Mouse (Mus musculus) Patski (cell line): ENCODE data around the gene Tnfaip8l1. TPM values are rescaled to one million over a fixed set of nuclear protein-coding genes. Genes with fewer than 3 reads are reported as not detected.
A peak's percentile ranks its signal among the peaks of the same experiment; 100 is the strongest.

Source experiments
- ATAC-seq: fragments of 100-300 bp; one replicate; pipeline ENCODE4 v1.8.0; 2021
- CTCF ChIA-PET: fragments of 350-600 bp; sonication (Branson Sonifier 250); formaldehyde crosslinking; loops from one replicate; lab custom pipeline; 2022; ENCODE audit warnings: inconsistent platforms; lab: Charles Lee
- POLR2A ChIA-PET: fragments of 350-600 bp; sonication (Branson Sonifier 250); formaldehyde crosslinking; loops from one replicate; lab custom pipeline; 2022; ENCODE audit warnings: antibody characterized with exemption, inconsistent platforms; lab: Charles Lee
- DNase-seq: peaks from one replicate; pipeline ENCODE4 v3.0.0-alpha.2; 2011; ENCODE audit warnings: low read depth, low spot score
- H3K27me3 ChIP-seq: fragments of 371-371 bp; one replicate; pipeline ENCODE4 v1.5.1; 2021
- CTCF ChIP-seq: fragments of 100-300 bp; IDR thresholded peaks from one replicate; pipeline ENCODE4 v1.5.1; 2021
- in situ Hi-C: fragments of 300-500 bp; cut with MboI; formaldehyde crosslinking; loops from 3 replicates; pipeline ENCODE4 v1.11.1; 2018; ENCODE audit warnings: low pct_unique_long_range_greater_than_20kb, mixed read lengths
- polyA plus RNA-seq: library from polyadenylated mRNA; unstranded; gene quantifications from one replicate; pipeline ENCODE4 v1.2.3, GENCODE M21; 2021

Gene Tnfaip8l1
- polyA plus RNA-seq, 1 experiment from 2014 or later: 2.0 TPM

DNA sequence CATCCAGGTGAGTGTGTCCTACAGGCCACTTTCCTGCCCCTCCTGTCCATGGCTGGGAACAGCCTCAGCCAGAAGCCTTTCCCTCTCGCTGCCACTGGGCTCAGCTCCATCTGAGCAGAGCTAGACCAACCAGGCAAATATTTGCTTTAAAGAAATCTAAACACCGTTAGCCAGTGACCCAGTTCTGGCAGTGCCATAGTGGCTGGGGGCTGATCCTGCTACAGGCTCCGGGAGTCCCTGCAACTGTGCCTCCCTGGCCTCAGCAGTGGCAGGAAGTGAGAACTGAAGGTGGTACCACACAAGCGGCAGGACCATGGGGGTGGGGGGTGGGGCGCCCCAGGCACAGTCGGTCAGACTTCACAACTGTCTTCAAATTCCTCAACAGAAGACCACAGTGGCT is 50.4 kb downstream of the Tnfaip8l1 start:
- POLR2A ChIA-PET: no interaction called here
- no peak for ATAC-seq
- no peak for TF ChIP-seq CTCF
- in situ Hi-C loops: no loop called here
- H3K27me3 ChIP-seq: no peaks in the 10 kb centered on the region
- CTCF ChIA-PET: no interaction called here
- DNase-seq: no peak

DNA sequence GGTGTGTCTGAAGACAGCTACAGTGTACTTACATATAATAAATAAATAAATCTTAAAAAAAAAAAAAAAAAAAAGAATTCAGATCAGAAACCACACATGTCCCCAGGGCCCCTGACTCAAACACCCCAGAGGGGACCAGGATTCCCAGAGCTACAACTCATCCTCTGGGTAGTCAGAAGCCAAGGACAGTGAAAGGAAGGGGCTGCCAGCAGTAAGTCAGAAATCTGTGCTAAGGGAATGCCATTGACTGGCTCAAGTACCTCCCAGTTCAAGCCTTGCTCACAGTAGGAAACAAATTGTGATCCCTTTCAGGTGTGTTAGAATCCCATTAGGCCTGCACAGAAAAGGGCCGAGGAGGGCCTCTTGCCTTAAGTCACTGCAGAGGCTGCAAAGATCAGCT is 52.0 kb downstream of the Tnfaip8l1 start:
- in situ Hi-C loops: no loop called here

DNA sequence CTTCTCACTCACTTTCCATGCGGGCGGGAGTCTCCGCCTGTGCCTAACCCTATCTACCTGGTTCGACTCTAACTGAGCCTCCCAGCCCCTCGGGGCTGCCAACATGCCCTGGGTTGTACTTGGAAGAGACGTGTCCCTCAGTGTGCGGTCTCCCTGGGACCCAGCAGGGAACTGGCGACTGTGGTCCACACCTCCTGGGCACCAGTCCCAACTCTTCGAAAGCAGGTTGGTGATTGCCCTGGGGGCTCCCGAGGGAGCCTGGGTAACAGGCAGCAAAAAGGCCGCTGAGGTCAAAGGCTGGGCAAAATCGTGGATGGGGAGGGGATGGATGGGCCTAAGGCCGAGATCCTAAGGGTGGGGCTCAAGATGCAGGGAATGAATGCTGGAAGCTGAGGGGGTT is 55.4 kb downstream of the Tnfaip8l1 start:
- in situ Hi-C loops: no loop called here
- POLR2A ChIA-PET: interaction anchor here (0.7 to 3.1 kb wide), 5 partner anchors 8 to 35 kb away, joined by 3 to 26 read pairs (median 3); no protein-coding TSS in a partner anchor
- DNase-seq: no peak
- no peak for ATAC-seq
- H3K27me3 ChIP-seq: no peaks in the 10 kb centered on the region
- CTCF ChIA-PET: interaction anchor here (1.6 to 3.0 kb wide), 3 partner anchors 10 to 38 kb away, joined by 4 to 24 read pairs (median 7); partner anchors contain the start of gene Fem1a
- TF ChIP-seq CTCF: no peak

More for the DNA sequence above, 52.0 kb downstream of the Tnfaip8l1 start:
- ATAC-seq: no peak
- TF ChIP-seq CTCF: no peak
- ChIA-PET POLR2A (no interaction called here), CTCF (no interaction called here)
- no peak for DNase-seq
- H3K27me3 ChIP-seq: no peaks in the 10 kb centered on the region

DNA sequence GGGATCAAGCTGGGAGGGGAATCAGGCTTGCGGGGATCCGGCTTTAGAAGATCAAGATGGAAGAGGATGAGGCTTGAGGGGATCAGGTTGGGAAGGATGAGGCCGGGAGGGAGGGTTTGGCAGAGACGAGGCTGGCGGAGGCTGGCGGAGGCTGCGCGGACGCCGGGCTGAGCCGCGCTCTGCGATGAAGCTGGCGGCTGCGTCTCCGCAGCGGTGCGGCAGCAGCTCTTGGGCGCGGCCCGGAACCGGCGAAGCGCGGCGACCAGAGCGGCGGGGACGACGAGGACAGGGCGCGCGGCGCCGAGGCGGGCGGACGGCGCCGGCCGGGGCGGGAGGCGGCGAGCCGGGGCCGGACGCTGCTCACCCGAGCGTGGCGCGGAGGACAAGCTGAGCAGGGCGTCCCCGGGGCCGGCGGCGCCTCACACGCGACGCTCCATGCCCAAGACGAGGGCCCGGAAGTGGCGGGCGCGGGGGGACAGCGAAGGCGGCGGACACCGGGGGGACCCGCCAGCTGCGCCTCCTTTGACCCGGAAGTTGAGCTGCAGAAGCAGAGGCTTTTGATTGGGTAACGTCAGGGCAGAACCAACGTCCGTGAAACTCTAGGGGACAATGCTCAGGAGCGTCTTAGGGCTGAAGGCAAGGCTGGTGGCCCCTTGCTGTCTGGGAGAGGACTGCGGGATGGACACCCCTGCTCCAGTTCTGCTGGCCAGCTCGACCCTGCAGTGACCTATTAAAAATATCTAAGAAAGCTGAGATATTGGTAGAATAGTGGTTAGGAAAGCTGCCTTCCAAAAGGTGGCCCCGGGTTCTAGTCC is 56.3 kb downstream of the Tnfaip8l1 start, which contains the start of gene Dpp9:
TSS of gene Dpp9 (minus strand) at position 529 of the 815 bp plus-strand sequence.
- peak; percentile 94 for ATAC-seq
- DNase-seq: peak; percentile 69
- CTCF ChIA-PET: interaction anchor here (0.8 to 3.0 kb wide), 4 partner anchors 11 to 37 kb away, joined by 3 to 24 read pairs (median 4); partner anchors contain the start of gene Fem1a
- in situ Hi-C loops: no loop called here
- POLR2A ChIA-PET: interaction anchor here (0.7 to 3.1 kb wide), 7 partner anchors 9 to 238 kb away, joined by 3 to 26 read pairs (median 3); partner anchors contain the start of gene Fem1a
- no peak for TF ChIP-seq CTCF
- no peaks in the 10 kb centered on the region for H3K27me3 ChIP-seq

DNA sequence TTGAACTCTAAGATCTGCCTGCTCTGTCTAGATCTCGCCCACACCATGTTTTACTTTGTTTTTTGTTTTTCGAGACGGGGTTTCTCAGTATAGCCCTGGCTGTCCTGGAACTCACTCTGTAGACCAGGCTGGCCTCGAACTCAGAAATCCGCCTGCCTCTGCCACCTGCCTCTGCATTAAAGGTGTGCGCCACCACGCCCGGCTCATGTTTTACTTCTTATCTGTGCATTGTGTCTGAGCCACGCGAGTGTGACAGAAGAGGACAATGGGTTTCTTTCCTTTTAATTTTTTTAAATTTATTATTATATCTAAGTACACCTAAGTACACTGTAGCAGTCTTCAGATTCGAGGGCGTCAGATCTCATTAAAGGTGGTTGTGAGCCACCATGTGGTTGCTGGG is 57.0 kb downstream of the Tnfaip8l1 start:
- ATAC-seq: no peak
- H3K27me3 ChIP-seq: no peaks in the 10 kb centered on the region
- DNase-seq: no peak
- CTCF ChIA-PET: interaction anchor here (0.8 to 3.0 kb wide), 8 partner anchors 11 to 36 kb away, joined by 3 to 24 read pairs (median 4); partner anchors contain the start of gene Fem1a
- in situ Hi-C loops: no loop called here
- TF ChIP-seq CTCF: no peak
- POLR2A ChIA-PET: interaction anchor here (1.1 to 3.1 kb wide), 6 partner anchors 9 to 239 kb away, joined by 3 to 26 read pairs (median 3); partner anchors contain the start of gene Fem1a

DNA sequence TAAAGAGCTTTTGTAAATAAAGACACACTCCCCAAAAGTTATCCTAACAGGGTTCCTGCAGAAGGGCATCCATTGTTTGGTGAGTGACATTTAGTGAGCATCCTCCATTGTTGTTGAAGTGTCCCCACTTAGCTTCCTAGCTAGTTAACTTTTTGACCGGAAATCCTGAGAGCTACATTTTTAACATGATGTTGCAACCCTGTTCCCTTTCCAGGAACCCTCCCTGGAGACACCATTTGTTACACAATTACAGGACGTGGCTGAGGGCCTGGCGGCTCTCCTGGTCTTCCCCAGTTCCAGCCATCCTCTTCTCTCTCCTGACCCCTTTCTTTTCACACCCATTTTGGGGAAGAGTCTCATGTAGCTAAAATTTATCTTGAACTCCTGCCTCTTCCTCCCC is 57.5 kb downstream of the Tnfaip8l1 start:
- no peaks in the 10 kb centered on the region for H3K27me3 ChIP-seq
- ATAC-seq (no peak), DNase-seq (no peak)
- ChIA-PET POLR2A (interaction anchor here (1.1 to 3.1 kb wide), 3 partner anchors 13 to 36 kb away, joined by 3 to 26 read pairs (median 4); partner anchors contain the start of gene Fem1a), CTCF (interaction anchor here (1.0 to 3.0 kb wide), 5 partner anchors 12 to 35 kb away, joined by 3 to 24 read pairs (median 4); partner anchors contain the start of gene Fem1a)
- no peak for TF ChIP-seq CTCF
- in situ Hi-C loops: no loop called here

Other genes with a start within 250 kb of the Tnfaip8l1 start
- gene Zfp119b, start 213.0 kb upstream of the Tnfaip8l1 start, polyA plus RNA-seq: 4.9 TPM
- gene Ebi3, start 209.8 kb upstream of the Tnfaip8l1 start, polyA plus RNA-seq: not detected
- 15.0 TPM for gene Yju2, start 203.4 kb upstream of the Tnfaip8l1 start, polyA plus RNA-seq
- not detected for gene Shd, start 192.0 kb upstream of the Tnfaip8l1 start, polyA plus RNA-seq
- 26.2 TPM for gene Fsd1, start 176.0 kb upstream of the Tnfaip8l1 start, polyA plus RNA-seq
- gene Stap2, start 156.9 kb upstream of the Tnfaip8l1 start, polyA plus RNA-seq: 14.2 TPM
- gene Mpnd, start 156.8 kb upstream of the Tnfaip8l1 start, polyA plus RNA-seq: 174 TPM
- 85.2 TPM for gene Sh3gl1, start 125.8 kb upstream of the Tnfaip8l1 start, polyA plus RNA-seq
- gene Chaf1a, start 122.0 kb upstream of the Tnfaip8l1 start, polyA plus RNA-seq: 18.0 TPM
- 66.0 TPM for gene Ubxn6, start 87.4 kb upstream of the Tnfaip8l1 start, polyA plus RNA-seq
- gene Hdgfl2, start 82.8 kb upstream of the Tnfaip8l1 start, polyA plus RNA-seq: 117 TPM
- 7.1 TPM for gene Plin4, start 52.7 kb upstream of the Tnfaip8l1 start, polyA plus RNA-seq
- gene Plin5, start 44.9 kb upstream of the Tnfaip8l1 start, polyA plus RNA-seq: 0.55 TPM
- 0.08 TPM for gene Lrg1, start 40.5 kb upstream of the Tnfaip8l1 start, polyA plus RNA-seq
- gene Sema6b, start 22.1 kb upstream of the Tnfaip8l1 start, polyA plus RNA-seq: 2.0 TPM
- gene Mydgf, start 21.4 kb downstream of the Tnfaip8l1 start, polyA plus RNA-seq: 96.5 TPM
- 58.5 TPM for gene Dpp9, start 56.4 kb downstream of the Tnfaip8l1 start, polyA plus RNA-seq
- 17.2 TPM for gene Fem1a, start 94.3 kb downstream of the Tnfaip8l1 start, polyA plus RNA-seq
- 23.9 TPM for gene Ticam1, start 114.3 kb downstream of the Tnfaip8l1 start, polyA plus RNA-seq
- gene Plin3, start 130.4 kb downstream of the Tnfaip8l1 start, polyA plus RNA-seq: 82.5 TPM
- gene Arrdc5, start 137.8 kb downstream of the Tnfaip8l1 start, polyA plus RNA-seq: not detected
- gene Uhrf1, start 140.8 kb downstream of the Tnfaip8l1 start, polyA plus RNA-seq: 44.3 TPM
- 29.1 TPM for gene Kdm4b, start 163.6 kb downstream of the Tnfaip8l1 start, polyA plus RNA-seq